In genomic region chr7:73718031-73718430, GRCm38 (mm10) we compare ENCODE assay signal across 12 mouse cellular contexts. TPM values are rescaled to one million over a fixed set of nuclear protein-coding genes. Genes with fewer than 3 reads are reported as not detected.
DNase-seq lines count a peak whose midpoint lies in the region; ATAC-seq lines count a peak whose summit lies in the region.
"Had no signal": no experiment of that assay in that cellular context is flagged by ENCODE, and none has a peak within 500 bp of the region (broad histone marks: within the 10 kb centered on the region; RNA-seq: fewer than 3 reads in every experiment).

No protein-coding gene starts in this region.

- H3K4me3 ChIP-seq in midbrain, embryonic 14.5 days (replicated peaks; ENCODE audit: low read depth, low read length) = no peak overlapping the region
- no peak overlapping the region for H3K4me3 ChIP-seq in midbrain, embryonic 13.5 days (replicated peaks)
- H3K4me3 ChIP-seq in lung, embryonic 15.5 days = no peak overlapping the region
- H3K4me3 ChIP-seq: embryonic facial prominence, embryonic 13.5 days had no signal

- no peaks in the 10 kb centered on the region for H3K36me3 ChIP-seq in midbrain, embryonic 14.5 days (ENCODE audit: control insufficient read depth, insufficient read depth, low read length)
- no peaks in the 10 kb centered on the region for H3K36me3 ChIP-seq in midbrain, embryonic 13.5 days
- no peaks in the 10 kb centered on the region for H3K36me3 ChIP-seq in lung, embryonic 15.5 days
- H3K36me3 ChIP-seq: embryonic facial prominence, embryonic 13.5 days had no signal

- no peak overlapping the region for H3K9ac ChIP-seq in midbrain, embryonic 14.5 days (replicated peaks; ENCODE audit: low read length)
- H3K9ac ChIP-seq in midbrain, embryonic 13.5 days (replicated peaks) = no peak overlapping the region
- H3K9ac ChIP-seq in lung, embryonic 15.5 days = no peak overlapping the region
- H3K9ac ChIP-seq: embryonic facial prominence, embryonic 13.5 days; hindbrain, embryonic 14.5 days; liver, embryonic 14.5 days had no signal

- no peaks in the 10 kb centered on the region for H3K9me3 ChIP-seq in midbrain, embryonic 14.5 days (ENCODE audit: control insufficient read depth, low read length)
- H3K9me3 ChIP-seq in midbrain, embryonic 13.5 days = no peaks in the 10 kb centered on the region
- H3K9me3 ChIP-seq in lung, embryonic 15.5 days = 0 out of 2 replicates have a peak, but pooled peaks cover 3% of the 10 kb centered on the region

- H3K4me2 ChIP-seq in midbrain, embryonic 14.5 days (ENCODE audit: low read length) = no peak overlapping the region
- H3K4me2 ChIP-seq in midbrain, embryonic 13.5 days (replicated peaks) = no peak overlapping the region
- peak overlapping the region; percentile 12; the same call in 1 of the 2 replicates for H3K4me2 ChIP-seq in lung, embryonic 15.5 days
- H3K4me2 ChIP-seq: embryonic facial prominence, embryonic 13.5 days; hindbrain, embryonic 14.5 days had no signal

- no peaks in the 10 kb centered on the region for H3K27me3 ChIP-seq in midbrain, embryonic 14.5 days (ENCODE audit: control insufficient read depth, insufficient read depth, low read length)
- H3K27me3 ChIP-seq in midbrain, embryonic 13.5 days = no peaks in the 10 kb centered on the region
- peaks cover 8% of the 10 kb centered on the region; the same call in 1 of the 2 replicates for H3K27me3 ChIP-seq in lung, embryonic 15.5 days

- intact Hi-C loops in heart, postnatal 25 days (cut with DNase I) = loop anchor here (5.0 kb wide), 1 partner anchor 61 kb away; no protein-coding TSS in a partner anchor

- peaks cover 12% of the 10 kb centered on the region; the same call in 1 of the 2 replicates for H3K4me1 ChIP-seq in midbrain, embryonic 14.5 days (ENCODE audit: control insufficient read depth, insufficient read depth, low read length)
- H3K4me1 ChIP-seq in midbrain, embryonic 13.5 days (replicated peaks) = peaks cover 18% of the 10 kb centered on the region
- H3K4me1 ChIP-seq in lung, embryonic 15.5 days = peaks cover 24% of the 10 kb centered on the region; the same call in 1 of the 2 replicates

- peak; percentile 33 for DNase-seq in midbrain, embryonic 14.5 days
- peak; percentile 53 for DNase-seq in heart, postnatal 25 days (ENCODE audit: low spot score)
- DNase-seq in ovary, postnatal 10 days (ENCODE audit: low spot score) = no peak
- no peak for DNase-seq in spleen, adult 18-20 months
- no peak for DNase-seq in thymus, adult 18-20 months
- DNase-seq: cerebellum, adult 11 months had no signal

- 0 out of 2 replicates have a peak overlapping the region, but pooled peaks have one; percentile 10 for H3K27ac ChIP-seq in midbrain, embryonic 14.5 days (replicated peaks; ENCODE audit: low read depth, low read length)
- H3K27ac ChIP-seq in midbrain, embryonic 13.5 days = no peak overlapping the region
- no peak overlapping the region for H3K27ac ChIP-seq in lung, embryonic 15.5 days
- H3K27ac ChIP-seq: embryonic facial prominence, embryonic 13.5 days; hindbrain, embryonic 14.5 days; liver, embryonic 14.5 days had no signal

- 58% methylated on average over 10 of the region's 10 CpGs for WGBS in midbrain, embryonic 14.5 days
- 70% methylated on average over 10 of the region's 10 CpGs for WGBS in midbrain, embryonic 13.5 days
- 35% methylated on average over 10 of the region's 10 CpGs for WGBS in lung, embryonic 15.5 days

- ATAC-seq in midbrain, embryonic 14.5 days (ENCODE audit: low FRiP score, low TSS enrichment) = no peak
- no peak for ATAC-seq in midbrain, embryonic 13.5 days
- ATAC-seq in lung, embryonic 15.5 days (ENCODE audit: borderline replicate concordance, extremely low read depth, low FRiP score, low TSS enrichment) = no peak
- ATAC-seq: activated CD4-positive, CD25-positive, alpha-beta regulatory T cell, adult 4 months had no signal

RNA-seq across cellular contexts. Expression of gene Fam174b, which starts 22.1 kb away (rescaled TPM):
- 18.9 and 26.7 TPM in 2 replicates for polyA plus RNA-seq in midbrain, embryonic 14.5 days (2014; fragmentation: Nextera tagmentation; extraction: Ambion mirVana)
- polyA plus RNA-seq in midbrain, embryonic 13.5 days (2015; fragmentation: Nextera tagmentation; extraction: Ambion mirVana) = 24.5 and 27.1 TPM in 2 replicates
- 100 to 1,000 TPM; 173 to 176 TPM for total RNA-seq in heart, postnatal 25 days (2021)
- 83.7 and 84.4 TPM in 2 replicates for polyA plus RNA-seq in lung, embryonic 15.5 days (2015; fragmentation: Nextera tagmentation; extraction: Ambion mirVana)

Comparison
In these comparisons a context has a peak if more than half of its experiments do, and no peak if none do; other contexts are left out.
1. DNase-seq: peak in midbrain, embryonic 14.5 days (single experiment) and heart, postnatal 25 days (single experiment); none in ovary, postnatal 10 days (single experiment), spleen, adult 18-20 months (0 of 2) and thymus, adult 18-20 months (0 of 2).